Mouse (Mus musculus): ENCODE measurements around the gene Syt13.

GRCm38 (mm10) chr2:92892524-92892923, 22.4 kb upstream of the Syt13 start:
- no peak for TF ChIP-seq CTCF (conservative IDR thresholded peaks at IDR 0.05; ENCODE audit: low read length)
- no peak for TF ChIP-seq NANOG (IDR thresholded peaks at IDR 0.05; ENCODE audit: borderline replicate concordance, low read length)
- no peak for TF ChIP-seq POU5F1 (IDR thresholded peaks at IDR 0.05; ENCODE audit: borderline replicate concordance, low read length)
